Mouse (Mus musculus) cortical plate, adult 2 months (tissue): ENCODE results near the gene Zfp93.

Source experiments
- CTCF ChIP-seq: fragments of 200-500 bp; IDR thresholded peaks from 2 replicates; pipeline ENCODE4 v1.5.1; 2011; ENCODE audit warnings: mild to moderate bottlenecking, control low read depth, low read length; ENCODE audit not compliant: insufficient read depth; ENCODE audit errors: extremely low read depth
- POLR2A ChIP-seq: fragments of 200-500 bp; IDR thresholded peaks from 2 replicates; pipeline ENCODE4 v1.6.1; 2011; ENCODE audit warnings: mild to moderate bottlenecking, low read length, control low read depth; ENCODE audit not compliant: insufficient read depth; ENCODE audit errors: extremely low read depth

- TF ChIP-seq POLR2A (no peak), CTCF (0 out of 2 replicates have a peak, but pooled peaks have one; percentile 4)
Observed at GRCm38 (mm10) chr7:24286090-24286489, 15.9 kb downstream of the Zfp93 start.
